Mouse (Mus musculus): ENCODE measurements around the gene Nek7. TPM values are rescaled to one million over a fixed set of nuclear protein-coding genes. Genes with fewer than 3 reads are reported as not detected.

Nek7 gene
- polyA plus RNA-seq, 1 experiment from 2014 or later = 17.8 TPM

DNA sequence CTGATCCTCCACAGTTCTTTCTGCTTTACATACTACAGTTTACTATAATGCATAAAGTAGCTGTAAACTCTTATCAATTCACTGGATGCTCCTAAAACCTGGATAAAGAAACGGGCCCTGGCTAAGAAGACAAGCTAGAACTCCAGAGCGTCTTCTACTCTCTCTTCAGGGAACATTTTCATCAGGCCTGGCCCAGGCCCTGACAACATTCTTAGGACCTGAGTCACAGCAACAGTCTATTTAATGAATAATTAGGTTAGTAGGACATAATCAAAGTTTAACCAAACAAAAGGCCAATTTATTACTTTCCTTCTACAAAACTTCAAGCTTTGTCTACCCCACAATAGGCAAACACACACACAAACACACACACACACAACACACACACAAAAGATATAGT is 15.2 kb downstream of the Nek7 start:
- Histone ChIP-seq H3K27me3 (replicated peaks) (no peaks in the 10 kb centered on the region), H3K36me3 (replicated peaks) (no peaks in the 10 kb centered on the region), H3K27ac (no peak overlapping the region), H3K4me1 (no peaks in the 10 kb centered on the region), H3K4me2 (no peak overlapping the region), H3K4me3 (no peak overlapping the region), H3K9ac (no peak overlapping the region), H3K9me3 (no peaks in the 10 kb centered on the region)
- no peak for ATAC-seq (replicated peaks)
- 85% methylated on average over 2 of the region's 2 CpGs for WGBS

DNA sequence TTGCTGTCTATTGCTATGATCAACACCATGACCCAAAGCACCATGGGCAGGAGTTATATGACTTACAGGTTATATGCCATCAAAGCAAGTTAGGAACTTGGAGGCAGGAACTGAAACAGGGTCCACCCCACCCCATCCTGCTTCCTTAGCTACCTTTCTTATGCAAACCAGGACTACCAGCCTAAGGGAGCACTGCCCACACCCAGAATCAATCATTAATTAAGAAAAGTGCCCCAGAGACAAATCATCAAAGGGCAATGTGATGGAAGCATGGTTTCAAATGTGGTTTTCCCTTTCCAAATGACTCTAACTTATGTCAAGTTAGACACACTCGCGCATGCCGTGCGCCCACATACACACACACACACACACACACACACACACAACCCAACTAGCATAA is 16.0 kb downstream of the Nek7 start:
- H3K27me3 ChIP-seq (replicated peaks) = no peaks in the 10 kb centered on the region
- H3K27ac ChIP-seq = no peak overlapping the region
- ATAC-seq (replicated peaks) = no peak
- H3K4me1 ChIP-seq = no peaks in the 10 kb centered on the region
- H3K36me3 ChIP-seq (replicated peaks) = no peaks in the 10 kb centered on the region
- WGBS = 87% methylated on average over 4 of the region's 4 CpGs
- H3K4me3 ChIP-seq = no peak overlapping the region
- H3K4me2 ChIP-seq = no peak overlapping the region
- H3K9ac ChIP-seq = no peak overlapping the region
- H3K9me3 ChIP-seq = no peaks in the 10 kb centered on the region

DNA sequence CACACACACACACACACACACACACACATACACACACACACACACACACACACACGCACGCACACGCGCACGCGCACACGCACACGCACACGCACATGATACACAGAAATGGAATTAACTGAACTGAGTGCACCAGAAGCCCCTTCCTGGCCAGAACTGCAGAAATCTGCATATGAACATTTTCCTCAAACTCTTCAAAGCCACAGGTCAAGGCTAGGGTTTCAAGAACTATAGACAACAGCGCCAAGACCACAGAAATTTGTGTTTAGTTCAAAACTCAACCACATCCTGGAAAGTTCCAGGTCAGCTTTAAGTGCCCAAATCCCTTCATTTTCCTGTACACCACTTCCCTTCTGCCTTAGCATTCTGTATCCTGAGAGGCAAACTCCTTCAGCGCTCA is 21.9 kb downstream of the Nek7 start:
- WGBS = 97% methylated on average over 11 of the region's 11 CpGs
- Histone ChIP-seq H3K27ac (no peak overlapping the region), H3K27me3 (replicated peaks) (no peaks in the 10 kb centered on the region), H3K4me3 (no peak overlapping the region), H3K4me2 (no peak overlapping the region), H3K4me1 (peaks cover 6% of the 10 kb centered on the region; the same call in 1 of the 2 replicates), H3K36me3 (replicated peaks) (no peaks in the 10 kb centered on the region), H3K9me3 (no peaks in the 10 kb centered on the region), H3K9ac (no peak overlapping the region)
- no peak for ATAC-seq (replicated peaks)

DNA sequence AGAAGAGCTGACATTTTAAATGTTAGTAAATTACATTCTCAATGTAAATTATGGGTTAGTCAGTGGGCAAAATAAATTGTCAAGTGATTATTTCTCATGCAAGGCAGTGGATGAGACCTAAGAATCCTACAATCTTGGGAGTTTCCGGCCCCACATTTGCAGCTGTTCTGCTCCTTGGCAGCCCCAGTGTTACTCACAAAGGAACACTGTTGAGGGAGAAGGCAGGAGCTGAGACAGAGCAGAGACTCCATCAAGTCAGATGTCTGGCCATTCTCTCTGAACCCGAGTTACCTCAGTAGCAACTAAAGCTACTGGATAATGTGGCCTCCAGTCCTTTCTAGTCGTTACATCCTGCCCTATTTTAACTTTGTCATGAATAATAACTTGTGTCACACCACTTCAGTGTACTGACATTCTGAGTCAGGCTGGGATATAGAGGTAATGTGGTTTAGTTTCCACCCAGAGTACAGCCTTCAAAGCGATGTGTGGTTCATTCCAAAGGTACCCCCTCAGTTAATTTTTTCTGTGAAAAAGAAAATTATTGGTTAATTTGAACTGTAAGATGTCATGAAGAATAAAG is 23.7 kb downstream of the Nek7 start:
- Histone ChIP-seq H3K27ac (no peak overlapping the region), H3K4me1 (peaks cover 6% of the 10 kb centered on the region; the same call in 1 of the 2 replicates), H3K27me3 (replicated peaks) (no peaks in the 10 kb centered on the region), H3K4me3 (no peak overlapping the region), H3K9ac (no peak overlapping the region), H3K9me3 (no peaks in the 10 kb centered on the region), H3K36me3 (replicated peaks) (no peaks in the 10 kb centered on the region), H3K4me2 (no peak overlapping the region)
- ATAC-seq (replicated peaks) = no peak
- WGBS = 69% methylated on average over 4 of the region's 4 CpGs

DNA sequence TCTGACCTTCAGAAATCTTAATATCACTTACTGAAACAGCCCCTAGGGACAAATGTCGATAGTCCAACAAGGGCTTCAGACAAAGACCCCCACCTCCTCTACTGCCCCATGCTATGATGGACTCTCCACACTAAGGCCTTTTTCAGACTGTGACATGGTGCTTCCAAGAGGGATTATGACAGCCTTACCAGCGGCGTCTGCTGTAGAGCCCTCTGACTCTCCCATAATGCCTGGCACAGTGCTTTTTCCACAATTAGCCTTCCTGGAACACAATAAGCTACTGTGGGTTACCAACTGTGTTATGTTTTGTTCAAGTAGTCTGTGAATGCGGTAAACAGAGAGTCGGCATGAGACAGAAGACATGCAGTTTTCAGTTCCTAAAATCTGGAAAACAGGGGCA is 25.0 kb downstream of the Nek7 start:
- Histone ChIP-seq H3K27ac (no peak overlapping the region), H3K4me1 (peaks cover 6% of the 10 kb centered on the region; the same call in 1 of the 2 replicates), H3K27me3 (replicated peaks) (no peaks in the 10 kb centered on the region), H3K9me3 (no peaks in the 10 kb centered on the region), H3K36me3 (replicated peaks) (no peaks in the 10 kb centered on the region), H3K4me2 (no peak overlapping the region), H3K9ac (no peak overlapping the region), H3K4me3 (no peak overlapping the region)
- no peak for ATAC-seq (replicated peaks)
- 48% methylated on average over 5 of the region's 5 CpGs for WGBS

DNA sequence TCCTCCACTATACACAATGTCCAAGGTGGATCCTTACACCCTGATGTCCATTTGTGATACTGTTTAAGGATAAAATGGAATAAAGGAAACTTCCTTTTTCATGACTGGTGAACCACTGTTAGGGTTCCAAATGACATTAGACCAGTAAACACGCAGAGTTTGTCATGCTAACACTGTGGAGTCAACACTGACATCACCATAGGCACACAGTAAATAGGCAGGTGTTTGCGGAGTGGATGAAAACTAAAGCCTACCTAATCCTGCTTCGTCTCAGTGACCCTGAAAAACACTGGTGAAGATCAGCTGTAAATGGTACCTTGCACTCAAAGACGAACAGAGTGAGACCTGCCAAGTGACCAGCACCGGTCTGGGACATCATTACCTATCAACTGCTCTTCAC is 26.0 kb downstream of the Nek7 start:
- Histone ChIP-seq H3K4me3 (no peak overlapping the region), H3K9me3 (no peaks in the 10 kb centered on the region), H3K4me1 (peaks cover 6% of the 10 kb centered on the region; the same call in 1 of the 2 replicates), H3K36me3 (replicated peaks) (no peaks in the 10 kb centered on the region), H3K27me3 (replicated peaks) (no peaks in the 10 kb centered on the region), H3K9ac (no peak overlapping the region), H3K27ac (no peak overlapping the region), H3K4me2 (no peak overlapping the region)
- no peak for ATAC-seq (replicated peaks)
- WGBS = 89% methylated on average over 5 of the region's 5 CpGs

DNA sequence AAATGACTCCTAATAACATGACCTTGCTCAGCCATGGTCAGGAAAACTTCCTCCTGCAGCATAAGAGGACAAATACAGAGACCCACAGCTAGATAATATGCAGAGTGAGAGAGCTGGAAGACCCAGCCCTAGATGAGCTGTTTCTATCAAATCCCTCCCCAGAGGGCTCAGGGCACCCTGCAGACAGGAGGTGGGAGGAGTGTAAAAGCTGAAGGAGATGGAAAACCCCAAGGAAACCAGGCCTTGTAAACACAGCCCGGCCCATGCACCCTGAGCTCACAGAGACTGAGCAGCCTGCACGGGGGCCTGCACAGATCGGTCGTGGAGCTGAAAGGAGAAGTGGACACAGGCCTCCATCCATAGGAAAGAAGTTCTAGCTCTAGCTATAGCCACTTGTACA is 27.5 kb downstream of the Nek7 start:
- no peaks in the 10 kb centered on the region for H3K27me3 ChIP-seq (replicated peaks)
- H3K4me1 ChIP-seq = peaks cover 6% of the 10 kb centered on the region; the same call in 1 of the 2 replicates
- H3K4me2 ChIP-seq = no peak overlapping the region
- no peak overlapping the region for H3K9ac ChIP-seq
- WGBS = 90% methylated on average over 4 of the region's 4 CpGs
- no peaks in the 10 kb centered on the region for H3K9me3 ChIP-seq
- no peak overlapping the region for H3K27ac ChIP-seq
- ATAC-seq (replicated peaks) = no peak
- H3K36me3 ChIP-seq (replicated peaks) = no peaks in the 10 kb centered on the region
- H3K4me3 ChIP-seq = no peak overlapping the region

DNA sequence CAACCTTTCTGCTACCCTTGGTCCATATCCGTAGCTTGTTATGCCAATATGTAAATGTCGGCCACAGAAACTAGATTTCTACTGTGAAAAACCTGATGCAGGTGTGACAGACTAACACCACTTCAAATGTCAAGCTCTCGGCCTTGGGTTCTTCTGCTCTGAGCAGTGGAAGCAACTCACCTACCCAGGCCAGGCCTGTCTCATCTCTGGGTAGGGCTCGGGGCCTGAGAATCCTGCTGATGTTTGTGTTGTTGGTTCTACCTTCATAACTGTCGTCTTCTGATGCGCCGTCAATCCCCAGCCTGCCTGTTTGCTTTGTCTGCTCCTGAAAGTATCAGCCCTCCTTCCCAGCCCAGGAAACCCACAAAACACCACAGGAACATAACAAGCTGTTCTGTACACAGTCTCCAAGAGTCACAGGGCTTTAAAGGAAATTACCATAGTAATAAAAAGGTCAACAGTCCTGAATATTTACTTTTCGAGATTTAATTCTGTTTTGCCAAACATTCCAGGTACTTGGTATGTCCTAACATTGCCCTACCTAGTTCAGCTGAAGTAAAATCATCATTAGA is 29.4 kb downstream of the Nek7 start:
- no peak overlapping the region for H3K4me2 ChIP-seq
- H3K9ac ChIP-seq = no peak overlapping the region
- H3K9me3 ChIP-seq = no peaks in the 10 kb centered on the region
- H3K36me3 ChIP-seq (replicated peaks) = no peaks in the 10 kb centered on the region
- WGBS = 92% methylated on average over 8 of the region's 8 CpGs
- H3K4me1 ChIP-seq = peaks cover 3% of the 10 kb centered on the region; the same call in 1 of the 2 replicates
- no peak for ATAC-seq (replicated peaks)
- no peak overlapping the region for H3K27ac ChIP-seq
- no peaks in the 10 kb centered on the region for H3K27me3 ChIP-seq (replicated peaks)
- no peak overlapping the region for H3K4me3 ChIP-seq

DNA sequence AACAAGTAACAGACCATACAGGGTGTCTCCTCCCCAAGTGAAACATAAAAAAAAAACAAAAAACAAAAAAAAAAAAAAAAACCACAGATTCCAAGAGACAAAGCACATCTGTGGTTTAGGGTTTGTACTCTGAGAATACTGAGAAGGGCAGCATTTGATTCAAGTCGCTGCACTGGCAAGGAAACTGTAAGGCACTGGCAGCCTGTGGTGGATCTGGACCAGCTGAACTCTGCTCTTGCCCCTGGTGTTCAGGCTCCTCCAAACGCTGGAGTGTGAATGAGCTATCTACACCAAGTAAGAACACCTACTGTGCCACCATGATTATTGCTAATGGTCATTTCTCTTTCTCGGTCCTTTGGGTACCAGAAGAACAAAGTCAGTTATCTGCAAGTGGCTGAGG is 30.8 kb downstream of the Nek7 start:
- no peak overlapping the region for H3K9ac ChIP-seq
- no peaks in the 10 kb centered on the region for H3K4me1 ChIP-seq
- no peaks in the 10 kb centered on the region for H3K36me3 ChIP-seq (replicated peaks)
- no peak overlapping the region for H3K27ac ChIP-seq
- H3K4me2 ChIP-seq = no peak overlapping the region
- no peak for ATAC-seq (replicated peaks)
- no peaks in the 10 kb centered on the region for H3K9me3 ChIP-seq
- WGBS = 81% methylated on average over 3 of the region's 3 CpGs
- H3K27me3 ChIP-seq (replicated peaks) = no peaks in the 10 kb centered on the region
- no peak overlapping the region for H3K4me3 ChIP-seq

DNA sequence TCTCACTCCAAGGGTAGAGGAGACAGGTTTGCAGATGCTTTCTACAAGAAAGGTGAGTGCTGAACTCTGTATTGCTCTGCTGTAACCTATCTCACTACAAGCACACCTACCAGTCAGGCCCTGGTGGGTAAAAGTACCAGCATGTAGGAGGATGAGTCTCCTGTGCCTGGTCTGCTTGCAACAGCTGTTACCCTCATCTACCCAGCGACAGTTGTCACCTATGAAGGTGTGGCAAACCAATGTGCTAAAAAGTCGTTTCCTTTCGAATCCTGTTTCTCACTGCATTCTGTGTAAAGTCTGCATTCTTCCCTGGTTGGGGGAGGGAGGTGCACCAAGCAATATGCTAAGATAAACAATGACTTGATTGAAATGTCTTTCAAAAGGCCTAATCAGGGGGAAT is 32.1 kb downstream of the Nek7 start:
- H3K36me3 ChIP-seq (replicated peaks) = no peaks in the 10 kb centered on the region
- no peak overlapping the region for H3K4me3 ChIP-seq
- H3K4me1 ChIP-seq = no peaks in the 10 kb centered on the region
- no peak overlapping the region for H3K27ac ChIP-seq
- H3K27me3 ChIP-seq (replicated peaks) = no peaks in the 10 kb centered on the region
- H3K9me3 ChIP-seq = no peaks in the 10 kb centered on the region
- H3K4me2 ChIP-seq = no peak overlapping the region
- H3K9ac ChIP-seq = no peak overlapping the region
- no peak for ATAC-seq (replicated peaks)
- 75% methylated on average over 3 of the region's 3 CpGs for WGBS

DNA sequence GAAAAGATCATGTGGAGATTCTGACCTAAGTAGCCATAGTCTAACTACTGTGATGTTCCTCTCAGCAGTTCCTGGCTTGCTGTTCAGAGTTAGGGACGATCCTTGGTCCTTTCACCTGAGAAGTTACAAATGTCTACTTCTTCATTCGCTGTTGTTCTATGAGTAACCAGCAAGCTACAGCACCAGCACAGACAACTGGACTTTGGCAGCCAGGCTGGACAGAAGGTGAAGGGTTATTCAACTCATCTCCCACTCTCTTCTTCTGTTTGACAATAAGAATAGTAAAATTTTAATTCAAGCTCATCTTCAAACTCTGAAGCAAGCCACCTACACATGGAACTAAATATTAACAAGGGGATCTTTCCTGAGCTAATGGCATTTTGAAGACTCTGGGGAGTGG is 33.0 kb downstream of the Nek7 start:
- no peak overlapping the region for H3K4me2 ChIP-seq
- no peak for ATAC-seq (replicated peaks)
- no peak overlapping the region for H3K27ac ChIP-seq
- no peaks in the 10 kb centered on the region for H3K36me3 ChIP-seq (replicated peaks)
- no peaks in the 10 kb centered on the region for H3K4me1 ChIP-seq
- WGBS = 96% methylated on average over 2 of the region's 2 CpGs
- no peak overlapping the region for H3K4me3 ChIP-seq
- no peaks in the 10 kb centered on the region for H3K27me3 ChIP-seq (replicated peaks)
- no peak overlapping the region for H3K9ac ChIP-seq
- H3K9me3 ChIP-seq = no peaks in the 10 kb centered on the region

DNA sequence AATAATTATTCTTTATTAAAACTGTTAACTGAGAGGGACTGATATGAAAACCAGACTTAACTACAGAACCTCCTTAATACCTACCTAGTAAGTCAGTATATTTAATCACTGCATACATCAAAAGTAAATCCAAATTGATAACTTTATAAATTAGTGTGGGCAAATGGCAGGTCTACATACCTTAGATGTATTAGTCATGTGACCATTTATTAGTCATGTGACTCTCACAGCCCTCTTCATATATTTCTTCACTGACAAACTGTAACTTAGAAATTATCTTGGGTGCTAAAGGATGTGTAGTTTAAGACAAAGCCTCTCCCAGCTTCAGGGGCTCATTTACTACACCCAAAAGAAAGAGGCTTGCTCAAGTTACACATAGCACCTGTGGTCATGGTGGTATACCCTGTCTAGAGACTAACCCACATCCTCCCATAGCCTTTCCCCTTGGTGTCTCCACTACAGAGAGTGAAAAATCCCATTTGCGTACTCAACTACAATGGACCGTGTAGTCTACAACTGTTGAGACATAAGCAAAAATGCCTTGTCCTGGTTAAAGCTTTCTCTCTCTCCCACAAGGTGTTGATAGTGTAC is 35.4 kb downstream of the Nek7 start:
- no peaks in the 10 kb centered on the region for H3K36me3 ChIP-seq (replicated peaks)
- H3K27me3 ChIP-seq (replicated peaks) = no peaks in the 10 kb centered on the region
- H3K4me1 ChIP-seq = no peaks in the 10 kb centered on the region; the same call in 1 of the 2 replicates
- no peak for ATAC-seq (replicated peaks)
- H3K4me2 ChIP-seq = no peak overlapping the region
- no peak overlapping the region for H3K27ac ChIP-seq
- H3K9ac ChIP-seq = no peak overlapping the region
- no peak overlapping the region for H3K4me3 ChIP-seq
- no peaks in the 10 kb centered on the region for H3K9me3 ChIP-seq
- 98% methylated on average over 2 of the region's 2 CpGs for WGBS

DNA sequence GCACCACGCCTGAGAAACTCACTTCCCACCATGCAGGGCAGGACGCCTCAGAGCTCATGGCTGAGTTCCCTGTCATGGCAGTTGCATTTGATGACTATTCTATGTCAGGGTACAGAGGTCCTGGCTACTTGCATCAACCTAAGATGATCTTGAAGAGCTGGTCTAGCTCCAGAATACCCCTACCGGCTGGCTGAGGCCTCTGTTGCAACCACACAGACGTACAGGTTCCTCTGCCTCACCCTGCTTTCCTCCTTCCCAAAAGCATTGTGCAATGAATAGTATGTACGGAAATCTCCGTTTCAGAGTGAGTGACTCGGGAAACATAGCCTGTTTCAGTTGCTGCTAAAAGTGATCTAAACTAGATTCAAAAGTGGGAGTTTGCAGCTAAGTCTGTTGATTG is 37.7 kb downstream of the Nek7 start:
- Histone ChIP-seq H3K4me2 (no peak overlapping the region), H3K27me3 (replicated peaks) (no peaks in the 10 kb centered on the region), H3K4me3 (no peak overlapping the region), H3K9ac (no peak overlapping the region), H3K27ac (no peak overlapping the region), H3K9me3 (no peaks in the 10 kb centered on the region), H3K4me1 (no peaks in the 10 kb centered on the region; the same call in 1 of the 2 replicates), H3K36me3 (replicated peaks) (no peaks in the 10 kb centered on the region)
- WGBS = 84% methylated on average over 7 of the region's 7 CpGs
- no peak for ATAC-seq (replicated peaks)

All from midbrain, embryonic 15.5 days (tissue).